Mouse (Mus musculus) kidney, adult 2 months (tissue): ENCODE results near the gene Kcna3.

ENCODE experiments used
- CTCF ChIP-seq: fragments of 200-500 bp; conservative IDR thresholded peaks from 2 replicates; pipeline ENCODE4 v1.5.1; 2011; ENCODE audit warnings: low read depth, mild to moderate bottlenecking, control low read depth, low read length, moderate library complexity, mixed read lengths; ENCODE audit not compliant: insufficient read depth, insufficient read length
- POLR2A ChIP-seq: fragments of 200-500 bp; IDR thresholded peaks from one replicate; pipeline ENCODE4 v1.6.1; 2011; ENCODE audit warnings: low read depth, low read length, control low read depth

GRCm38 (mm10) chr3:107077101-107077500, 41.1 kb downstream of the Kcna3 start:
- TF ChIP-seq POLR2A (no peak), CTCF (no peak)
